Mouse (Mus musculus): Measurements from ENCODE around the gene Efr3b.
"Not testable (repeated sequence)": the region's sequence is repeated elsewhere in the genome, so short reads cannot be mapped to it uniquely, and the experiment has no call there.

The Efr3b gene

DNA sequence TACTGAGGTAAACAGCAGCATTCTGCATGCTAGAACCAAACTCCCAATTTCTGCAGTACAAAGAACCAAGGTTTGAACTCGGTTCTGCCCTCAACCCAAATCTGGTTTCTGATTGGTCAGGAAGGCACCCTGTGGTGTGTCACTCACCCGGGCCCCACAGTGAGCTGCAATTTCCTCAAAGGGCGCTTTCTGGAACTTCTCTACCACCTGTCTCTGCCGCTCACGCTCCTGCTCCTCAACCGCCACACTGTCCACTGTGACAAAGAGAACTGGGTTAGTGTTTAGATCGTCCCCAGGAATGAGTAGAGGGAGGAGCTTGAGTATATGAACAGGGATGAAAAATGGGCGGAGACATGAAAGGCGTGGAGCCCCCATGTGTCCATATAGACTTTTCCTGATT, 70.3 kb downstream of the Efr3b start:
- no peak for DNase-seq

DNA sequence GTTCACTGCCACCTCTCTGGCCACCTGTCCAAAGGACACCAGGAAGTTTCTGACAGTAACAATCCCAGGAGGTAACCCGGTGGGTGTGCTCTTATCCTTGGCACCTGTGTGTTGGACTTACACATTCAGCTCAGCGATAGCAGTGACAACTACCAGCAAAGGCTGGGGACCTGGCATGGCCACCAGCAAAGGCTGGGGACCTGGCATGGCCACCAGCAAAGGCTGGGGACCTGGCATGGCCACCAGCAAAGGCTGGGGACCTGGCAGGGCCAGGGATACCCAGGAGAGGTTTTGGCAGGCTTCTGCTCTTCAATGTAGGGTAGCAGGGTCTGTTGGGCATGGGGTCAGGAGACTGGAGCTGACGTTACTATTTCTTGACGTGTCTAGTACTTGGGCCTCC, 71.5 kb downstream of the Efr3b start:
- DNase-seq: no peak

- DNase-seq: no peak
Observed at GRCm38 (mm10) chr12:3960553-3960952, 78.2 kb downstream of the Efr3b start.

GRCm38 (mm10) chr12:3959791-3960543, 78.7 kb downstream of the Efr3b start:
- DNase-seq: peak; percentile 81

DNA sequence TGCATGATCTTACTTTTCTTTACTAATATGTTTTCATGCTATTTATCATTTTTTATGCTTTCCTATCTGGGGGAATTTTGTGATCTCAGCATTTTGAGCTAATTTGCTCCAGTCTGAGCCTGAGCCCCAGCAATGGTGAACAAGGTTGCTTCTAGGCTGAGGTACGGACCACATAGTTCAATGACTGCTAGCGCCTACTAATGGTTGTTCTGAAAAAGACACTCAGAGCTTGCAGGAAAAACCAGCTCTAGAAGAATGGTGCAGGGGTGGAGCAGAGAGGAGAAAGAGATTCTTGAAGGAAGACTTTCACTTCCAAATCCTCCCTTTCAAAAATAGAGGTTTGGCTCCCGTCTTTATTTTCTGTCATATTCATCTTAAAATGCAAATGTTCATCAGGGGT, 82.4 kb downstream of the Efr3b start:
- no peak for DNase-seq

DNA sequence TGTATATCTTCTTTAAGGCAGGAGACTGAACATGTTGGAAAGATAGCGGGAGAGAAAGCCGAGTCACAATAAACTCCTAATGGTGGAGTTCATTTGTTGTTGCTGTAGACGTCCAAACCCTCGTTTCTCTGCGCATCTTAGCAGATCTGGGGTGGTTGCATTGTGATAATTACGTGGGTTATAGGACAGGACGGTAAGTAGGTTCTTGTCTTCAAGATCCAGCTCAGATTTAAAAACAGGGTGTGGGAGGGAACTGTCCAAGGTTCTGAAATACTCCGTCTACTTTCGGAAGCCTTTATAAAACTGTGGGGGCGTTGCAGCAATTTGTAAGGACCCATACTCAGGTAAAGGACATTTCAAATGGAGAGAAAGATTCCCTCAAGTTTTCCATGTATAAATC, 83.3 kb downstream of the Efr3b start:
- peak; percentile 2 to 9 for DNase-seq

DNA sequence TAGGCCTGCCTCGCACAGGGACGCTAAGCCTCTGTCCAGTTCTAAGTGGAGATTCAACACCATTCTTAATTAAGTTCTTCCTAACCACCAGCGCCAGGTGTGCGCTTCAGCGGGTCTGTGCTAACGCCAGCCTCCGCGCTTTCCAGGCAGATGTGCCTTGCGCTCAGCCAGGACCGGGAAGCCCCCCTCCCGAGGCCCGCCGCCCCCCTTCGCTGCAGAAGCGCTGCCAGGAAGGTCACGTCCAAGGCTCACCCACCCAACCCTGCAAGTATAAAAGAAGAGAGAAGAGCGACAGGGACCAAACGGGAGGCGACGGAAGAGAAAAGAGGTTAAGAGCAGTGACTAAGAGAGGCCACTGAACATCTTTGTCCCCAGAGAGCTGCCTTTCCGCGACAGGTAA, 84.1 kb downstream of the Efr3b start, which contains the start of gene Pomc:
Gene Pomc, plus strand, starts transcription at position 301 of the 400 bp plus-strand sequence.
- no peak for DNase-seq

DNA sequence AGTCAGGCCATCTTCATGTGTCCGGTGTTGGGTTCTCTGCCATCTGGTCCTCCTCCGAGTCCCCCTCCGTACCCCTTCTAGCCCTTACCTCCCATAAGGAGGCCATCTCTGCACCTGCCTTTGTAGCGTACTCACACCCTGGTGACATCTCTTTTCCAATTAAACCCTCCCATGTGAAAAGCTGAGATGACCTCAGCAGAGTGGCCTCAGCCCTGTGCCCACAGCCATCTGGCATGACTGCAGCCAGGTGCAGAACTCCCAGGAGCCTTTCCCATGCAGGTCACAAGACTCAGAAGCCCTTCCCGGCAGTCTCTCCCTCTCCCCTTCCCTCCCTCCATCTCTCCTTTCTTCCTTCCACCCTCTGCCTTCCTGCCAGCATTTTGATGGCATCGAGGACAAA, 91.2 kb downstream of the Efr3b start:
- no peak for DNase-seq

DNA sequence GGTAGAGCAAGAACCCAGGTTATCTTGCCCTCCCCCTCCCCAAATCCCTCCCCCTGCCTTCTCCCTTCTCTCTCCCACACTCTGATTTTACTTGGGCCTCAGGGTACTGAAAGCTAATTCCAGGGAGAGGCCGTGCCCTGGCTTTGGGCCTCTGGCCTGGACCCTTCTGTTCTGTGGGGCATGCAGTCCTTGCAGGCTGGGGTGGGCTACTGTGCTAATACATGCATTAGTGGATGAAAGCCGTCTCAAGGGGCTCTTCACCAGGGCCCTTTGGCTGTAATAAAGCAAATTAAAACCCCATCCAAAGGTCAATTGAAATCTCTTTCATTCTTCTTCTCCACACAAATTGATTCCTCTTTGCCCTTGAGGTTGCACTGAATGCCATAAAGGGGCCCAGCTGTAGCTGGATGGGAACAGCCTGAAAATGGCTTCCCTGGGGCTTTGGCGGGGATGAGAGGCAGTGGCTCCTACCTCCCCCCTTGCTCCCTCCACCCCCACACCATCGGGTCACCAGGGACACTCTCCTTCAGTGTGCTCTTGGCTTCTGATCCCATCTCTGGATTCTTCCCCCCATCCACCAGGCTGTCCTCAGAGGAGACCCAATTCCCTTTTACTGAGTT, 94.2 kb downstream of the Efr3b start:
- no peak for DNase-seq

DNA sequence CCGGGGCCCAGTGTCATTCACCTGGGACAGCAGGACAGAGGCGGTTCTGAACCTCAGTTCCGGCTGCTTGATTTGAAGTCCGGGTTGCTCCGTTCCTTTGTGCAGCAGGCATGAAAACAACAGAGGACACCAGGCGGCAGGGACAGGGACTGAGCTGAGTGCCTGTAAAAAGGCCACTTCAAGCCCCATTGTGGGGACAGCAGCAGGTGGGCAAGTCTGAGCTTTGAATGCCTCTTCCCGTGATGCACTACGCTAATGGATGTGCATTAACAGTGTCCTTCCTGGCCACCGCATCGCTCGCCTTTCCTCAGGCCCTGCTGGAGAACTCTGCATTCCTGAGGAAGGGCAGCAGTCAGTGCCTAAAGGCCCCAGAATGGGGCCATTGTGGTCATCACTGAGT, 96.7 kb downstream of the Efr3b start:
- no peak for DNase-seq

- not testable (repeated sequence) for DNase-seq
Observed at GRCm38 (mm10) chr12:3930090-3930865, 108.4 kb downstream of the Efr3b start.

GRCm38 (mm10) chr12:3928841-3929240, 109.9 kb downstream of the Efr3b start:
- DNase-seq: no peak

DNA sequence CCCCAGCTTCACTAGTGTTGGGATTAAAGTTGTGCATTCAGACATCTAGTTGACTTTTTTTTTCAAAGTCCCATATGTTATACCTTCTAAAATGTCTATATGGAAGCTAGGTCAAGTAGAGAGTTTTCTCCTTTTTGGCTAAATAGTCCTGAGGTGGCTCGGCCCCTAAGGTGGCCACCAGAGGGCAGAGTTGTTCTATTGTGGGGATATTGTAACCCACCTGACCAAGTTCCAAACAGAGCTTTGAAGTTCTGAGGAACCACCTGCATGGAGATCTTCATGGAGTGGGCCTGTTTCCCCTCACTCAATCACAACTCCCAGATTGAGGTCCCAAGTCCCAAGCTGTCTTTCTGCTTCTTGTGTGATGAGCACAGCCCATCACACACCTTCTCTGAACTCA, 112.6 kb downstream of the Efr3b start:
- peak; percentile 29 to 72 for DNase-seq

- DNase-seq: peak in 1 of 2 experiments; percentile 23
Observed at GRCm38 (mm10) chr12:3919423-3919822, 119.3 kb downstream of the Efr3b start.

DNA sequence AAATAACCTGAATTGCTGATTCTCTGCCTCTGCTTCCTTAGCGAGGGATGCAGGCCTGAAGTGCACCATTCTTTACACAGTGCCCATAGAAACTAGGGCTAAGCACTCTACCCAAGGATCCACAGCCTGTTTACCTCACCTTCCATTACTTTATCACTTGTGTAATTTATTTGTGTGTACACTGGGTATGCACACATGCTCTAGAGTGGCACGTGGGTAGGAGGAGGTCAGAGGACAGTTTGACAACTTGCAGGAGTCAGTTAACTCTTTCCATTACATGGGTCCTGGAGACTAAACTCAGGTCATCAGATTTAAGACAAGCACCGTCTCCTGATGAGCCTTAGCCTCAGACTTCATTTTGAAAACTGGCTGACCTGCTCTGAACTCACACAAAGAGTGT, 120.1 kb downstream of the Efr3b start:
- DNase-seq: no peak

DNA sequence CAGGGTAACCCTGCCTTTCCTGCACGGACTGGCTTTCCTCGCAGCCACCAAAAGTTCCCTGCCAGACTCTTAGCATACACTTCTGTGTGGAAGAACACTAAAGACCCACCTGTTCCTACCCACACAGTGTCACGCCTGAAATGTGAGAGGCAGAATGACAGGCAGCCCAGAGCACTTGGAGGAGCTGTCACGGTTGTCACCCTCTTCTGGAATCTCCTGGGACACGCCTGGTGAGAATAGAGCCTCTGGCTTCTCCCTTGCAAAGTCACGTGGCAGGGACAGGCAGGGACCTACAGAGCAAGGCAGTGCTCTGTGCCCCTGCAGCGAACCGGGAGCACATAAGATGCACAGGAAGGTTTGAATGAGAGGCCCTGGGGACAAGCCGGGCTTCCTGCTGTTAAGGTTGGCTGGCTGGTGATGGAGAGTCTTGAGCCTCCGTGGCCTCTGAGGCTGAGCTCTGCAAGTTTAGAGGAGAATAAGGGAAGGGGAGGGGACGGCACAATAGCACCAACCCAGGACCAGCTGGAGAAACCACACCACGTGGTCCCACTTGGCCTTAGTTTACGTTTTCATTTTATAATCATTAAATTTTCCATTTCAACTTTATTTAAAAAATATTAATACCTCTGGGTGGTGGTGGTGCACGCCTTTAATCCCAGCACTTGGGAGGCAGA, 120.9 kb downstream of the Efr3b start:
- no peak for DNase-seq

DNA sequence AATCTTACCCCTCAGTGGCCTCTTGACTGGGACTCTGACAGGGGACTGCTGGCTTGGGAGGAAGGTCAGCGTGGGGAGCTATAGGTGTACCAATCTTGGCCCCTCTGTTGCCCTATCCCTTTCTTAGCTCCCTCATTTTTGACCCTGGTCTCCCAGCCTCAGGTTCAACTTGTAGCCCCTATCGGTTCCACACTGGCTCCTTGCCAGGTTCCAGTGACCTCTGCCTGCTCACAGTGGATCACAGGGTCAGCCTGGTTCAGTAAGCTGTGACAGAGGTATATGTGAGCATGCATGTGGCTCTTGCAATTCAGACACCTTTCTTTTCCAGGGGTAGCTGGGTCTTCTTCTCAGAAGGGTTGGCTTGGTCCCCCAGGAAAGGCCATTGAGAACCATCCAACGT, 122.9 kb downstream of the Efr3b start:
- no peak for DNase-seq
